Mouse (Mus musculus) heart, adult 2 months (tissue): ENCODE data around the gene Gm10337.

ENCODE experiments used
- CTCF ChIP-seq: fragments of 200-600 bp; IDR thresholded peaks from 2 replicates; pipeline ENCODE4 v1.8.1; 2022; ENCODE audit warnings: antibody characterized with exemption, mild to moderate bottlenecking, moderate library complexity
- POLR2A ChIP-seq: fragments of 200-500 bp; IDR thresholded peaks from 2 replicates; pipeline ENCODE4 v1.6.1; 2011; ENCODE audit warnings: mild to moderate bottlenecking, low read depth, low read length, control low read depth; ENCODE audit not compliant: insufficient read depth

DNA sequence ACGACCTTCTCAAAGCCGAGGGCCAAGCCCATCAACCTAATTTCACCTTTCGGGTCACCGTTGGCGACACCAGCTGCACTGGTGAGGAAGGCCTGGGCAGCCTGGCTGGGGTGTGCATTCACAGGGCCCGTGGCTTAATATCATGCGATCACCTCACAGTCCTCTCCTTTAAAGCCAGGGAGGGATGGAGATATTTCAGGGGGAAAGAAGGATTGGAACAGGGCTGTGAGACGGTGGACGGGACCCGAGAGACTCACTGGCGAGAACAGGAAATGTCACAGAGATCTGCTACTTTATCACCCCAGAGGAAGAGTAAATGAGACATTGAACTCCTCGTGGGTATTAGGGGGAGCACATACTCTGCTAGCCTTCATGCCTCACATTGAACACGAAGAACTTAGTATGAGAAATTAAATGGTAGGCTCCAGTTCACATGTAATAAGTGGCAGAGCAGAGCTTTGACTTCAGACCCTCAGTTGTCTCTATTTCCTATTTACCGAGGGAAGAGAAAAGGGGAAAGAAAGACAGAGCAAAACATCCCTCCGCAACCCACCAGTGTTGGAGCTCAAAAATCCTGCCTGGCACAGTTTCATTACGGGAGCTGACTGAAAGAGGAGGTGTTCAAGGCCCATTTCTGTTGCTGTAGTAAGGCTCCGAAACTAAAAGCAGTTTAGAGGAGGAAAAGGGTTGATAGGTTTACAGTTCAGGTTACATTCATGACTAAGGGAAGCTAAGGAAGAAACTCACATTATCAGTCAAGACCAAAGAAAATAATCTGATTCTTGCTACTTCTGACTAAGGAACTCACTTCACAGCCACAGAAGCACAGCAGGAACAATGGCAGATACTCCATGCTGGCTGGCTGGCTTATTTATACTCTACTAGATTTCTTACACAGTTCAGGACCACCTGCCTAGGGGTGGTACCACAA lies 16.0 kb downstream of the Gm10337 start:
- no peak for TF ChIP-seq POLR2A
- no peak for TF ChIP-seq CTCF
